Mouse (Mus musculus) T-helper 17 cell (primary cell): ENCODE results near the gene Iqsec1.

Source experiments
- in situ Hi-C, 2 experiments: fragments of 300-600 bp; cut with MboI, MseI; formaldehyde crosslinking; loops; 1 replicate in 1 of 2; 2 replicates in 1 of 2; pipeline ENCODE4 v1.15.1; 2025; ENCODE audit warnings: high pct_unique_total_duplicates in 2 of 2

Iqsec1 gene

DNA sequence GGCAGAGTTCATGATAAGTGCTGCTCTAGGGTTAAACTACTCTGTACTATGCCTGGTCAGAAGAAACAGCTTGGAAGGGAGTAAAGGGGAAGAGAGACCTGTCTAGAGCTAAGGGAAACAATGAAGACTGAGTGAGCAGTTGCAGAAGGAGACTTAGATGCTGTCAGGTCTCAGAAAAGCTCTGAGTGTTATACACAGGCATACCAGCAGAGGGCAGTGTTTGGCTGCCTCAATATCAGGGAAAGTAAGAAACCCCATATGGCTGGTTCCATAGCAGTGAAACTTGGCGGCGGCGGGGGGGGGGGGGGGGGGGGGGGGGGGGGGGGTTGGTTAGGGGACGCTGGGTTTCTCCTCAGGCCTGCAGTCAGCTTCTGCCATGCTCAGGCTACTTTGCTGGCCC, 169.5 kb downstream of the Iqsec1 start:
- in situ Hi-C loops: no loop called here

DNA sequence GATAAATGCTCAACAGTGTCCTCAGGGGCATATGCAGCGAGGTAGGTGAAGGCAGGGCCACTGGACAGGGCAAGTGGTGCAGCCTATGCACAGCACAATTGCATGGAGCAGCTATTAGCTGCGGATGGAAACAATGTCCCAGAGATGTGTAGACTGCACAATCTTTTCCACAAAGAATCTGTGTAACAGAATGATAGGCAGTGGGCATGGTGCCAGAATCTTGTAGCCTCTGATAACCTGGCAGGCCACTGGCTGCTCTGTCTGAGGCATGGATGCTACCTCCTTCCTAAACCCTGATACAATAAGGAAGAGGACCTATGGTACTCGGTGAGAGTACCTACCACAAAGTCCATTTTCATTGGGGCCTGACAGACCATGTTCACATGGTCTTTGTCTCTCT, 171.9 kb downstream of the Iqsec1 start:
- in situ Hi-C loops: no loop called here

DNA sequence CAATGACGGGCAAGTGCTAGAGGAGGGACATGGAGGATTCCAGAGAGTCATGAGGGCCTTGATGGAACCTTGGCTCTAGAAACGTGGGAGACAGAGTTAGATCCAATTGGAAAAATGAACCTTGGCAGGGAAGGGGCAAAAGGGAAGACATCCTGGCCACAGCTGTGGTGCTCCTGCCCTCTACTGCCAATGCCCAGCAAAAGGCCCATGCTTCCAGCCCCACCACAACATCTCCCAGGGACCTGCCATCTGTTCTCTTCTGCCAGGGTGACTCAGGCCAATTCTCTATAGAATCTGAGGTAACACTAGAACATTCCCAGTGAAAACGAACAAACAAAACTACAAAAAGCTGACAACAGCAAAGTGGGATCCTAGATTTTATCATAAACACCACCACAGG, 173.1 kb downstream of the Iqsec1 start:
- in situ Hi-C loops: no loop called here

DNA sequence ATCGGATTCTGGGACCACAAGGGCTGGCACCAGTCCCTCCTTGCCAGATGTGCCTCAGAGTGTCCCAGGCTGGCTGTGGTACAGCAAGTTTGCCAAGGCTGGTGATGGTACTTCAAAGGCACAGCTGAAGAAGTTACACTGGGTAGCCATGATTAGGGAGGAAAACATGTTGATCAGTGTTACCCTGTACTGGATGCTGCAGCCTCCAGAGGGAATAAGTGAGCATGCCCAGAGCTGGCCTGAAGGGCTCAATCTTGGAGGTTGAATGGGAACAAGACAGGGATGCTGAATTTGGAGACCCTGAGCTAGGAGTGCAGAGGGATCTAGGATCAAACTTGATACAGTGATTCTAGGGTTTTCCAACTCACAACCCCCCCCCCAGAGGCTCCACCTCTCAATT, 175.0 kb downstream of the Iqsec1 start:
- in situ Hi-C loops: no loop called here

DNA sequence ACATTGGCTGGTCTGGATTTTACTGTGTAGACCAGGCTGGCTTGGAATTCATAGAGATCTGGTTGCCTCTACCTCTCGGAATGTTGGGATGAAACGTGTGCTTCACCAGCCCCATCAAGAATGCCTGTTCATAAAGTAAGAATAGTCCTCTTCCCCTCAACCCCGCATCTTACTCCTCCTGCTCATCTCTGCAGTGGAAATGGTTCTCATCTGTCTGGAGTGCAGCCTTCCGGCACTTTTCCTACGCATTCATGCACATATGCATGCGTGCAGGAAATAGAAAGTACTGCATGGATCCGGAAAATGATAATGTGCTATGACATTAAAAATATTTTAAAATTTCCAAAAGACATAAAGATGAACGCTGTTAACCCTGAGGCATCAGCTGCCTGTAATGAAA, 175.9 kb downstream of the Iqsec1 start:
- in situ Hi-C loops: no loop called here

DNA sequence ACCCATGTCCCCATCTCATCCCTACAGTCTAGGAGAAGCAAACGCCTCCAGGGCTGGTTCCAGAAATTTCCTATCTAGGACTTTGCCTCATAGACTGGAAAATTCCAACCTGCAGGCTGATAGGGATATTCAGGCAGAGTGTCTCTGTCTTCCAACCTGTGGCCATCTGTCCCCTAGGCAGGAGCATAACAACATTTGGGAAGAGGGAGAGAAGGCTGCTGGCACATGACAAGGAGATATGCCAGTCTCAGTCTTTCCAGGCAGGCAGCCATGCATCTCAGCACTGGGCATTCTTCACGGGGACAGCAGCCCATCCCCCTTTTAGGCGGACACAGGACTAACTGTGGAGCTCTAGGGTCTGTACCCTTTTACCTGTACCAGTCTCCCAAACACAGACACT, 176.4 kb downstream of the Iqsec1 start:
- in situ Hi-C loops: no loop called here

GRCm38 (mm10) chr6:90810576-90810975, 177.9 kb downstream of the Iqsec1 start:
- in situ Hi-C loops: no loop called here

DNA sequence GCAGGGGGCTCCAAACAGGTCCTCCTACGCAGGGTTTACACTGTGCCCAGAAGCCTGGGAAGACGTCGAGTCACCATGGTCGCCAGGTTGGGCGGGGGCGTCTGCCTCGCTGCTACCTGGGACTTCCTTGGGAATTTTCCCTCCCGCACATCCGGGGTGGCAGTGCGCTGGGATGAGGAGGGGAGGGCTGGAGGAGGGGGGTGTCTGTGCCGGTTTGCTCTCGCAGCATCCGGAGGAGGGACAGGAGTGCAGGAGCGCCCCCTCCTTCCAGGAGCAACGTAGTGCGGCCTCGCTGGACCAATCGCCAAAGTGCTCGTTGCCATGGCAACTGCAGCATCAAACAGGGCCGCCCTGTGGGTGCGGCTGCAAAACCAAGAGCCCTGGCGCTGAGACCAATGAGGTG, 178.5 kb downstream of the Iqsec1 start:
- in situ Hi-C loops: no loop called here

DNA sequence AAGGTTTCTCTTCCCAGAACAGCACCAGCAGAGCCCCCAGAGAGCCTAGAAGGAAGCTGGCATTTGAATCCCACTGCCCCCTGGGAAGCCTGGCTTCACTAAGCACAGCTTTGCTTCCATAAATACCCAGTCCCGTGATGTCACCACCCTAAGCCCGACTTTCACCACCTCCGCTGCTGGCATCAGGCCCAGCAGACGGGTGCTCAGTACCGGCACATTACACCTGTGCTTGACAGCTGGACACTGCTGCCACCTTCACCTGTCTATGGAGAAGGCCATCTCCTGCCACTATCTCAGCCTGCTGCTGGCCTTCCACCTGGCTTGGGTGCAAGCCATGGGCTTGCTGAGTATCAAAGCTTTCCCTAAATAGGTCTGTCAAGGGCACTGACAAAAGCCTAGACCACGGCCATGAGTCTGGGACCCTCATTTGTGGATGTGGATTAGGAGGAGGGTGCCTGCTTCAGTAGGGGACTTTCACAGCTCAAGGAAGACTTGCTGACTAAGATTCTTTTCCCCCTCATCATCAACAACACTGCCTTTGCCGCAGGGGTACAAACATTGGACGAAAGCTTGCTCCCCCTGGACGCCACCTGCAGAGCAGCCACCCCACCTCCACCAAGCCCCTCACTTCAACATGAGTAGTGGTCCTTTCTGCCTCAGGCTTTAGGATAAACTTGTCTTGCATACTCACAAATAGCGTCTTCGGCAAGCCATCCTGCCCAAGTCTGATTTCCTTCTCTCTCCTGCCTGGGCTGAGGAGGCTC, 179.2 kb downstream of the Iqsec1 start:
- in situ Hi-C loops: no loop called here

DNA sequence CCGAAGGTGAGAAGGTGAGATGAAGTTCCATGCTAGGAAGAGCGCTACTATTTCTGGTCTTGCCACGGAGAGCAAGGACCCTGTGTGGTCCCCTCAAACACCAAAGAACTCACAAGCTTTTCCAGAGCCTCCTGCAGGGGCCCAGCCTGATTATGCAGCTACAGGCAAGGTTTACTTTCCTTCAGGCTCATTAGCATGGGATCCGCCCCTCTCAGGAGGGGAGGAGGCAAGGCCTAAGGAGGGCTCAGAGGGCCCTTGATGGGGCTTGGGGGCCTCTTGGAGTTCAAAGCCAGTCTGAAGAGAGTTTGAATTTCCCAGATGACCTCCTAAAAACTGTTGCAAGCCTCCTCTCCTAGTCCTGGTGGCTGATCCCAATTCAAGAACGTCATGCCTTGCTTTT, 179.9 kb downstream of the Iqsec1 start:
- in situ Hi-C loops: no loop called here

GRCm38 (mm10) chr6:90808134-90808533, 180.4 kb downstream of the Iqsec1 start:
- in situ Hi-C loops: no loop called here

GRCm38 (mm10) chr6:90807581-90807980, 180.9 kb downstream of the Iqsec1 start:
- in situ Hi-C loops: no loop called here

DNA sequence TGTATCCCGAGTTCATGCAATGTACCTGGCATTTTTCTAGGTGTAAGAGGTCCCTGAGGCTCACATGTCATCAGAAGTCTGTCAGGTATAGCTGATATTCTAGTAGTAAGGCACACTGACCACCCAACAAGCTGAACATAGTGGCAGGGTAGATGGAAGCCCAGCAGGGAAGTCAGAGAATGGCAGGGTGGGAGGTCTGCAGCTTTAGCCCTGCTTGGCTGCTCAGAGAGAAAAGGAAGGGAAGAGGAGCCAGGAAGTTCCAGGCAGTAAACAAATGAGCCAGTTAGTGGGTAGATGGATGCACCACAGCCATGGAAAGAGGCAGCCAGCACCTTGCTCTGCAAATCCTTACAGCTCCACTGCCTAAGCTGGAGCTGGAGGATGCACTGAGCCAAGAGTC, 181.7 kb downstream of the Iqsec1 start:
- in situ Hi-C loops: no loop called here

DNA sequence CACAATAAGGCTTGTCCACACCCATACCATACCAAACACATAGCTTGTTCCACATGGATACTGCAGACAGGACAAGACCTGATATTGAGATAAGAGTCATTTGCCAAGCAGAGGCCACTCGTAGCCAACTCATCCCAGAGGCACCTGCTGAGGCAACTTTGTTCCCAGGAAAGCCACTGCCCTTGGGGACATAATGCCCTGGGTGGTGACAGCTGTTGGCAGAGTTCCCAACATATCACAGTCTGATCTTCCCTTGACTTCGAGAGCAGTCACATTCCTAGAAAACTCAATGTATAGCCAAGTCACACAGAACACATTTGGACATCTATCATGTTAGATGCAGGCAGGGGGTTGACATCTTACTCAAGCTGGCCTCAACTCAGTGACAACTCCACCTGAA, 183.4 kb downstream of the Iqsec1 start:
- in situ Hi-C loops: no loop called here

DNA sequence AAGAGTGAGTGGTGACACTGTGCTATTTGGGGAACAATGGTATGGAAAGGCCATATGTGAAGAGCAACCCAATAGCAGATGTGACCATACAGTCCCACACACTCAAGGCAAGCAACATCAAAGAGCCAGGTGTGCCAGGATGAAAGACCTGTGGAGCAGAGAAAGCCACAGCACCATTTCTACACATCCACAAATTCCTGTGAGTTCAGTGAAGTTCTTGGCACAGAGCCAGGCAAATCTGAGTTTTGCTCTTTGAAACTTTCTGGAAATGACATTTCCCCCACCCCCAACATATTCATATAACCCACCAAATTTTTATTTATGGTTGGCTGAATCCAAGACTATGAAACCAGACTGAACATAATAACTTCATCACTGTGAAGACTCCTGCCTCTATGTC, 183.8 kb downstream of the Iqsec1 start:
- in situ Hi-C loops: no loop called here

GRCm38 (mm10) chr6:90802604-90803003, 185.9 kb downstream of the Iqsec1 start:
- in situ Hi-C loops: no loop called here

DNA sequence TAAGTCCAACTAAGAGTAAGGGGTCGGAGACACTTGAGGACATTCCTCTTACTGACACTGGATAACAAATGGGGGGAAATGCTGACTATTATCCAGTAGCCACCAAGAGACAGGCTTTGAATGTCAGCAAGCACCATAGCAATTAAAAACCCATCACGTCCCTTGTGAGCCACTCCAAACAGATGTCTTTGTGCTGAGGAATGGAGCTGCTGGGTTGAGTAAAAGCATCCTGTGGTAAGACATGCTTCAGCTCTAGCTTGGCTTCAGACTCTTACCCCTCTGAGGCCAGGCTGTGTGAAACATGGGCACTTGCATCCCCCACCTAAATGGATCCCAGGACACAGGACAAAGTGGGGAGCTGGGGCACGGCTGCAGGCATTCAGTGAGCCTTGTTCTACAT, 186.4 kb downstream of the Iqsec1 start:
- in situ Hi-C loops: no loop called here

DNA sequence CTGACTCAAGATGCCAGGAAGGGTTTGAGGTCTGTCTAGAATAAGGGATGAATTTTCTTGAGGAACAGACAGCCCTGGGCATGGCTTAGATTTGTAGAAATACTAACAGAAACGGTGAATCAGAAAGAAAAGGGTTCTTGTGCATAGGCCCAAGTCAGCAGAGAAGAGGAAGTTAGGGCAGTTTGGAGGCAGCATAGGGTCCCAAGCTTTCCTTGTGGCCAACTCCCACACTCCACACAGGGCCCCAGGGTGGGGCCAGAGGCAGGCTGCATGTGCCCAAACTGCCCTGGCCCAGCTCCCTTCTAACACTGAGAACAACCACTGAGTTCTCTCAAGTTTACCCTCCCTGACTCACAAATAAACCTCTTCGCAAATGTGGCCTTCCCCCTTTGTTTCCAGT, 187.7 kb downstream of the Iqsec1 start:
- in situ Hi-C loops: no loop called here

DNA sequence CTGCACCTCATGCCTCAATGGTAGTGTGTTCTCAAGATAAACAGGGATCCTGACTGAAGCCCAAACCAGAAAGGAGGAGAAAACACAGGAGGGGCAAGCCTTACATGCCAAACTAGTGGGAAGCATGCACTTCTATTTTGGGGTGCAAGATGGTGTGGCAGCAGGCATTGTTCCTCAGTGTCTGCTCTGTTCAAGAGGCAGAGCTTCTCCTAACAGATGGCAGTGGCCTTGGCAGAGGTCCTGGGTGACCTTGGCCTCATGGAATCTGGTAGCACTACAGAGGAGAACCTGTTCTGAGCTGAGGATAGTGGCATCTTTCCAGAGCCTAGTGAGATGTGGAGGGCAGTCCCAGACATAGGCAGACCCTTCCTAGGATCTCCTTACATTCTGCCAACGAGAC, 189.4 kb downstream of the Iqsec1 start:
- in situ Hi-C loops: no loop called here

- in situ Hi-C loops: no loop called here
Measured at GRCm38 (mm10) chr6:90798201-90798600, 190.3 kb downstream of the Iqsec1 start.

- in situ Hi-C loops: no loop called here
Measured at GRCm38 (mm10) chr6:90796902-90797596, 191.4 kb downstream of the Iqsec1 start.

GRCm38 (mm10) chr6:90790901-90791300, 197.6 kb downstream of the Iqsec1 start:
- in situ Hi-C loops: no loop called here

- in situ Hi-C loops: no loop called here
Measured at GRCm38 (mm10) chr6:90789520-90789919, 199.0 kb downstream of the Iqsec1 start.
